Mouse (Mus musculus) megakaryocyte, embryonic 14.5 days (primary cell): Measurements from ENCODE around the gene Rbm11.

ENCODE experiments used
- FLI1 ChIP-seq: IDR thresholded peaks from 2 replicates; pipeline ENCODE4 v1.6.1; 2012; ENCODE audit warnings: low read length, inconsistent platforms, mixed read lengths
- GATA1 ChIP-seq: IDR thresholded peaks from 3 replicates; pipeline ENCODE4 v1.6.1; 2012; ENCODE audit warnings: mixed read lengths, low read length, inconsistent platforms, borderline replicate concordance

DNA sequence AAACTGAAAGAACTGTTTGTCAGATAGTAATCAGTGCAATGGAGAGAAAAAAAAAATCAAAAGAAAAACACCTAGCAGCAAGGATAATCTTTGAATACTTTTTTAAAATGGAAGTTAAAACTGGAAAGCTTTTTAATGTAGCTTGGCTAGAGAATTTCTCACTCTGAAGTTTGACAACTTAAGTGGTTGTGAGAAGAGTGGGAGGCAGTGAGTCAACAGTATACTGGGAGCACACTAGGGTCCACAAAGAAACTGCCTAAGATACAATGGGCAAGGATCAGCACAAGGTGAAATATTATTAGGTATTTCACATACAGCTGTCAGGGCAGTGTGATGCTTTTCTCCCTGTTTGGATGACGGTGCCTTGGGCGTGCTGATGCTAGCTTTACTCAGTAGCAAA, 29.7 kb upstream of the Rbm11 start:
- no peak for TF ChIP-seq GATA1
- no peak for TF ChIP-seq FLI1
